Mouse (Mus musculus) layer of hippocampus, adult 2 months (tissue): ENCODE measurements around the gene Nfatc3. TPM values are rescaled to one million over a fixed set of nuclear protein-coding genes. Genes with fewer than 3 reads are reported as not detected.
A peak's percentile ranks its signal among the peaks of the same experiment; 100 is the strongest.

Experiments
- DNase-seq, 2 experiments: peaks; one replicate each; pipeline ENCODE4 v3.0.0; 2022; ENCODE audit warnings: low spot score in 2 of 2
- H3K27ac ChIP-seq: fragments of 200-600 bp; 2 replicates; pipeline ENCODE4 v1.8.1; 2022
- H3K4me3 ChIP-seq: fragments of 200-600 bp; 2 replicates; pipeline ENCODE4 v1.8.1; 2022; ENCODE audit warnings: mild to moderate bottlenecking
- CTCF ChIP-seq: fragments of 200-600 bp; conservative IDR thresholded peaks from 2 replicates; pipeline ENCODE4 v1.8.1; 2022; ENCODE audit warnings: antibody characterized with exemption, mild to moderate bottlenecking, moderate library complexity
- total RNA-seq, 2 experiments: library from RNA; stranded (reverse); gene quantifications; 2 replicates each; pipeline ENCODE4 v1.2.3; 2021

Gene Nfatc3
- total RNA-seq, 2 experiments from 2014 or later: 12.4 to 12.7 TPM

GRCm38 (mm10) chr8:106169017-106169933 lies 110.6 kb downstream of the Nfatc3 start:
- DNase-seq: peak in 1 of 2 experiments; percentile 47
- TF ChIP-seq CTCF: no peak
- Histone ChIP-seq H3K4me3 (peak overlapping the region; percentile 71), H3K27ac (peak overlapping the region; percentile 90)

- no peak for DNase-seq
- peak overlapping the region; percentile 90 for H3K27ac ChIP-seq
- peak overlapping the region; percentile 71 for H3K4me3 ChIP-seq
- peak; percentile 67 for TF ChIP-seq CTCF
These were observed 111.4 kb downstream of the Nfatc3 start for GRCm38 (mm10) chr8:106169934-106170480.

- no peak for TF ChIP-seq CTCF
- Histone ChIP-seq H3K27ac (no peak overlapping the region), H3K4me3 (no peak overlapping the region)
- DNase-seq: no peak
These were observed 114.9 kb downstream of the Nfatc3 start for GRCm38 (mm10) chr8:106173566-106173965.

GRCm38 (mm10) chr8:106176891-106177290 lies 118.3 kb downstream of the Nfatc3 start:
- no peak overlapping the region for H3K27ac ChIP-seq
- no peak overlapping the region for H3K4me3 ChIP-seq
- no peak for DNase-seq
- TF ChIP-seq CTCF: no peak

GRCm38 (mm10) chr8:106177594-106177993 lies 119.0 kb downstream of the Nfatc3 start:
- Histone ChIP-seq H3K4me3 (no peak overlapping the region), H3K27ac (no peak overlapping the region)
- no peak for DNase-seq
- no peak for TF ChIP-seq CTCF

GRCm38 (mm10) chr8:106178428-106178827 lies 119.8 kb downstream of the Nfatc3 start:
- Histone ChIP-seq H3K4me3 (no peak overlapping the region), H3K27ac (no peak overlapping the region)
- no peak for TF ChIP-seq CTCF
- no peak for DNase-seq

Other genes starting within 250 kb of the Nfatc3 start
- gene Ranbp10, start 231.5 kb upstream of the Nfatc3 start, total RNA-seq: 10 to 100 TPM; 25.1 to 27.3 TPM
- gene Tsnaxip1, start 231.1 kb upstream of the Nfatc3 start, total RNA-seq: under 1 TPM; 0.22 to 0.28 TPM
- 10 to 100 TPM; 14.6 to 16.0 TPM for gene Cenpt, start 205.6 kb upstream of the Nfatc3 start, total RNA-seq
- gene Thap11, start 203.7 kb upstream of the Nfatc3 start, total RNA-seq: 10 to 100 TPM; 37.2 to 38.9 TPM
- gene Nutf2, start 198.3 kb upstream of the Nfatc3 start, total RNA-seq: 10 to 100 TPM; 33.5 to 40.8 TPM
- gene Edc4, start 178.0 kb upstream of the Nfatc3 start, total RNA-seq: 10 to 100 TPM; 69.0 to 70.4 TPM
- 1 to 10 TPM; 2.4 TPM for gene Nrn1l, start 165.3 kb upstream of the Nfatc3 start, total RNA-seq
- gene Pskh1, start 158.4 kb upstream of the Nfatc3 start, total RNA-seq: 1 to 10 TPM; 8.0 to 9.9 TPM
- gene Ctrl, start 125.0 kb upstream of the Nfatc3 start, total RNA-seq: 1 to 10 TPM; 1.4 to 1.5 TPM
- 10 to 100 TPM; 53.0 to 61.6 TPM for gene Psmb10, start 120.4 kb upstream of the Nfatc3 start, total RNA-seq
- 10 to 100 TPM; 37.6 to 40.6 TPM for gene Lcat, start 115.5 kb upstream of the Nfatc3 start, total RNA-seq
- gene Slc12a4, start 92.7 kb upstream of the Nfatc3 start, total RNA-seq: 10 to 100 TPM; 19.4 to 26.6 TPM
- gene Dpep3, start 79.4 kb upstream of the Nfatc3 start, total RNA-seq: not detected
- 10 to 100 TPM; 21.0 TPM for gene Dus2, start 67.5 kb upstream of the Nfatc3 start, total RNA-seq
- gene Dpep2nb, start 52.9 kb upstream of the Nfatc3 start, total RNA-seq: not detected
- 10 to 100 TPM; 12.4 to 14.0 TPM for gene Ddx28, start 47.0 kb upstream of the Nfatc3 start, total RNA-seq
- under 1 TPM; 0.39 to 0.67 TPM for gene Esrp2, start 78.1 kb downstream of the Nfatc3 start, total RNA-seq
- 10 to 100 TPM; 21.7 to 21.8 TPM for gene Pla2g15, start 91.6 kb downstream of the Nfatc3 start, total RNA-seq
- gene Slc7a6, start 110.0 kb downstream of the Nfatc3 start, total RNA-seq: 10 to 100 TPM; 24.6 to 26.7 TPM
- 10 to 100 TPM; 25.8 to 30.4 TPM for gene Slc7a6os, start 152.1 kb downstream of the Nfatc3 start, total RNA-seq
- 10 to 100 TPM; 34.2 to 38.2 TPM for gene Prmt7, start 152.1 kb downstream of the Nfatc3 start, total RNA-seq